Mouse (Mus musculus) liver, postnatal 0 days (tissue): ENCODE results near the gene Lrch1.

Experiments used
- CTCF ChIP-seq: sonication (generic); IDR thresholded peaks from 2 replicates; pipeline ENCODE4 v1.5.1; 2016; ENCODE audit warnings: antibody characterized with exemption, low read depth
- EP300 ChIP-seq: IDR thresholded peaks from 2 replicates; pipeline ENCODE4 v1.6.1; 2016; ENCODE audit warnings: antibody characterized with exemption, low read depth, mild to moderate bottlenecking

- TF ChIP-seq EP300 = no peak
- TF ChIP-seq CTCF = no peak
Measured at GRCm38 (mm10) chr14:74774046-74774619, 173.5 kb downstream of the Lrch1 start.
